ENCODE assay signal across 8 mouse cellular contexts in the genomic region with DNA sequence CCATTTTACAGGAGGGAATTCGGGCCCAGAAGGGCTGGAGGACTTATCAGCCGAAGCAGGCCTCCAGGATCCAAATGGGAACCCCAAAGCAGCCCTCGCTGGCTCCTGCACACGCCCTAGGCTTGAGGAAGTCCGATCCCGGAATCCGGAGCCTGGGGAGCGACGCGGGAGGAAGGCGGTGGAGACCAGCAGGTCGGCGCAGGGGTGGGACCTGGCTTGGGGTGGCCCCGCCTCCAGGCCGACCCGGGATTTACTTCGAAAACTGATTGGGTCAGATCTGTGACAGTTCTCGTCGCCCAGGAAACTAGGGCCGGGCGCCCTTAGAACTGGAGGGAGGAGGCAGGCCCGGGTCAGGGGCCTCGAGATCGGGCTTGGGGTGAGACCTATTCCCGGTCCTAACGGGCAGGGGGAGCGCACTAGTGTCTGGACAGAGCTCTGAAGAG. TPM values are rescaled to one million over a fixed set of nuclear protein-coding genes. Genes with fewer than 3 reads are reported as not detected.
DNase-seq lines count a peak whose midpoint lies in the region; ATAC-seq lines count a peak whose summit lies in the region.

A gene (minus strand): TSS at position 232 of the 443 bp plus-strand sequence.

- DNase-seq in MEL-GATA-1-ER (ENCODE audit: extremely low read depth, low read depth): peak; percentile 84
- DNase-seq in cerebellum, adult 8-10 months: peak; percentile 93
- DNase-seq in hindbrain, embryonic 10.5 days (ENCODE audit: low spot score): peak; percentile 93
- DNase-seq in layer of hippocampus, postnatal 10 days (ENCODE audit: low spot score in 2 of 2): peak; percentile 86 to 93
- DNase-seq in lung, postnatal 10 days: peak; percentile 98
- DNase-seq in ovary, postnatal 36 days (ENCODE audit: low spot score): peak; percentile 95
- peak; percentile 96 for DNase-seq in thymus, postnatal 25 days

- H3K9me3 ChIP-seq in hindbrain, embryonic 10.5 days: no peaks in the 10 kb centered on the region

- WGBS in hindbrain, embryonic 10.5 days: under 1% methylated on average over 27 of the region's 27 CpGs

- peak within 1 kb of the TSS; percentile 91 for H3K4me3 ChIP-seq in hindbrain, embryonic 10.5 days

- peak; percentile 58 for ATAC-seq in frontal cortex, adult (ENCODE audit: low TSS enrichment)

- H3K27me3 ChIP-seq in hindbrain, embryonic 10.5 days (ENCODE audit: insufficient read depth, poor library complexity, severe bottlenecking): peaks cover 17% of the 10 kb centered on the region

- peaks cover 17% of the 10 kb centered on the region for H3K36me3 ChIP-seq in hindbrain, embryonic 10.5 days

- peaks cover 35% of the 10 kb centered on the region for H3K4me1 ChIP-seq in hindbrain, embryonic 10.5 days (replicated peaks)

- H3K27ac ChIP-seq in hindbrain, embryonic 10.5 days: peak within 1 kb of the TSS; percentile 97

RNA-seq across cellular contexts. Expression of the gene that starts here (rescaled TPM):
- polyA plus RNA-seq in hindbrain, embryonic 10.5 days (2016; fragmentation: Nextera tagmentation; extraction: Ambion mirVana): 31.2 and 40.9 TPM in 2 replicates
- total RNA-seq in layer of hippocampus, postnatal 10 days (2021): 10 to 100 TPM; 73.7 to 74.1 TPM

Comparison
In these comparisons a context has a peak if more than half of its experiments do, and no peak if none do; other contexts are left out.
1. Peak in every context shown above with its lines: DNase-seq, ATAC-seq, H3K4me3 ChIP-seq and H3K27ac ChIP-seq.